Mouse (Mus musculus): ENCODE measurements around the gene Cdk2ap2. TPM values are rescaled to one million over a fixed set of nuclear protein-coding genes. Genes with fewer than 3 reads are reported as not detected.

Cdk2ap2 gene
- total RNA-seq, 1 experiment from 2014 or later = 22.3 TPM

DNA sequence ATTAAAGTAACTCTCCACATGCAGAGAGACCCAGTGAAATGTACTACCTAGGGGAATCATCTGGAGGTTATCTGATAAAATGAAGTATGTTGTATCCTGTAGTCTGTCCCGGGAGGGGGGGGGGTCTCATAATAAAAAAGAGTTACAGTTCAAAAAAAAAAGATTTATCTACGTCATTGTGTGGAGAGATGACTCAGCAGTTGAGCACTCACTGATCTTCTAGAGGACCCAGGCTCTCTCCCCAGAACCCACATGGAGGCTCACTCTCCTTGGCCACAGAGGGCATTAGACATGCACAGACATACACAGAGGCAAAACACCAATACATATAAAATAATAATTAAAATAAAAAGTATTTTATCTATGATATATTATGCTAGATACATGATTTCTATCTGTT lies 5.6 kb upstream of the Cdk2ap2 start:
- ATAC-seq (replicated peaks; ENCODE audit: low read depth, poor library complexity, severe bottlenecking) = no peak

DNA sequence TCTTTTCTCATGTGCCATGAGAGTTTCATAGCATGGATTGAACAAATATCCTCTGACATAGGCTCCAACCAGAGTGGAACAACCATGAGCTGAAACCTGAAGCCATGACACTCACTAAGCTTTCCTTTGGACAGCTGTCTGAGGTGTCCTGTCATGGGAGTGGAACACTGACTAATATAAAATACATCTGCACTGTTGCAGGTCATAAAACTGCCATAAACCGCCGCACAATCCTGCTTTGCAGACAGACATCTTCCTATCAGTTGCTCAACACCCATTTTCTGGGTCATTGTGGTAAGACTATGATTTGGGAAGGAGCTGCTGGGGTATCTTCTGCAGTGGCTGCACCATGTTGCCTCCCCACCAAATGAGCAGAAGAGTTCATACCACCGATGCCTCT lies 4.2 kb upstream of the Cdk2ap2 start:
- no peak for ATAC-seq (replicated peaks; ENCODE audit: low read depth, poor library complexity, severe bottlenecking)

DNA sequence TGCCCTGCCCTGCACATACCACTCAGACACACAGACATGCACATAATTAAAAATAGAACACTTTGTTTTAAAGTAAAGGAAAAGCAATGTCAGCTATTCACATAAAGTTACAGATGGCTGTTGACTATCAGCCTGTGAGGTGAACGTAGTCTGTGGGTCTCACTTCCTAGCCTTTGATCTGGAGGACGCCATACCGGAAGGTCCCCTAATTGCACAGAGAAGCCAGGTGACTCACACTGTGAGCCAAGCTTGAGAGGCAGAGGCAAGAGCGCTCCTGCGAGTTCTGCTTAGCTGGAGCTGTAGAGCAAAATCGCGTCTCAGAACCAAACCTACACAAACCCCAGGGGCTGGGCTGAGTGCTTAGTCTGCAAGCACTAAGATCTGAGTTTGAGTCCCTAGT lies 3.2 kb upstream of the Cdk2ap2 start:
- no peak for ATAC-seq (replicated peaks; ENCODE audit: low read depth, poor library complexity, severe bottlenecking)

DNA sequence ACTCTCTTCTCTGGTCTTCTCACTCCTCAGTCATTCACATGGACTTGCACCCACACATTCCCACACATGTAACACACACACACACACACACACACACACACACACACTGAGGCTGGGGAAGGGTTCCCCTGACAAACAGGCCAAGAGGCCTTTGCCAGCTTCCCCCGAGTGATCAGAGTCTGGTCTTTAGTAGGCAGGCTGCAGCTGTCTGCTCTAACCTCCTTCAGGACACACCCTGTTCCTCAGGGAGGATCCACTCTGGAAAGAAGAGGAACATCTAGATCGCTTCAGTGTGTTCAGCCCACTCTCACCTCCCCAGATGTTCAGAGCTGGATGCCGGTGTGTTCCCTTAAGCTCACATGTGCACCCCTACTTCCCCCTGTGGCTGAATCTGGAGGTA lies 2.6 kb upstream of the Cdk2ap2 start:
- no peak for ATAC-seq (replicated peaks; ENCODE audit: low read depth, poor library complexity, severe bottlenecking)

DNA sequence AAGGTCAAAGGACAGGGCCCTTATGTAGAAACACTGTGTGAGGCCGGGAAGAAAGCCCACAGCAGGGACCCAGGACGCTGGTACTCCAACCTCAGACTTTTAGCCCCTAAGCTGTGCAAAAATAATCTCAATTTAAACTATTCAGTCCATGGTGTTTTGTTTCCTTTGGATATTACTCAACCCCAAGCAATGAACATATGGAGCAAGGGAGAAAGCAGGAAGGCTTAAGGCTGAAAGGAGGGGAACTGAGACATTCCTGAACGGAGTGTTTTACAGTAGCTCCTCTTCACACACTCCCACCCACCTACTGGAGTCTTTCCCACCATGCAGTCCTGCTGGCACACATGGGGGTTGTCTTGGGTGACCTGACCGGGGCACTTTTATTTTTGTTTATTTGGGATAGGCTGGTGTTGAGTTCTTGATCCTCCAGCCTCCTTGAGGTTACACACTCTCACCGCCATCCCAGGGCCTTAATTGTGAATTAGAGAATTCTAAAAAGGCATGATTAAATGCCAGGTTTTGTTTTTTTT lies 2.1 kb upstream of the Cdk2ap2 start:
- ATAC-seq (replicated peaks; ENCODE audit: low read depth, poor library complexity, severe bottlenecking) = no peak

DNA sequence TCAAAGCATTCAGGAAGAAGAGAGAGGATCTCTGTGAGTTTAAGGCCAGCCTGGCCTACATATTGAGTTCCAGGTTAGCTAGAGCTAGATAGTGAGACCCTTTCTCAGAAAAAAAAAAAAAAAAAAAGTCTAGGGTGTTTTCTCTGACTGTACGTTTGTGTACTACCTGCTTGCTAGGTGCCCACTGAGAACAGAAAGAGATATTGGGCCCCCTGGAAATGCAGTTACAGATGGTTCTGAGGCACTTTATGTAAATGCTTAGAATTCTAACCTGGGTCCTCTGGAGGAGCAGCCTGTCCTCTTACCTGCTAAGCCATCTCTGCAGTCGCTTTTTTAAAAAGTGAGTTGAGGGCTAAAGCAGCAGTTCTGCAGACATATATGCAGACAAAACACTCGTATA lies 1.2 kb upstream of the Cdk2ap2 start:
- no peak for ATAC-seq (replicated peaks; ENCODE audit: low read depth, poor library complexity, severe bottlenecking)

DNA sequence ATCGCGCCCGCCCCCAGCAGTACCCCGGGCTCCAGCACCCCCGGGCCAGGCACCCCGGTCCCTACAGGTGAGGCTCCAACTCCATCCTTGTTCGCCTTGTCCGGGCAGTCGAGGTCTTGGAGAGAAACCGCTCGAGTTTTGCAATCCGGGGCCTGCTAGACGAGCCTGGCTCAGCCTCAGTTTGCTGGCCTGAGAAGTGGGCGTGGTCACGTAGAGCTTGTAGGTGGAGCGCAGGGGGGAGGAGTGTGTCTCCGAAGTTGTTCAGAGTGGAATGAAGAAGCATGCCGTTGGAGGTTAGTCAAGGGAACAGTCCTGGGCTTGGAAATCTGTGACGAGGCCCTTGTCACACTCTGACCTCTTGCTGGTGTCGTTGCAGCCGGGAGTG lies 451 bp downstream of the Cdk2ap2 start:
- ATAC-seq (replicated peaks; ENCODE audit: low read depth, poor library complexity, severe bottlenecking) = peak; percentile 20

DNA sequence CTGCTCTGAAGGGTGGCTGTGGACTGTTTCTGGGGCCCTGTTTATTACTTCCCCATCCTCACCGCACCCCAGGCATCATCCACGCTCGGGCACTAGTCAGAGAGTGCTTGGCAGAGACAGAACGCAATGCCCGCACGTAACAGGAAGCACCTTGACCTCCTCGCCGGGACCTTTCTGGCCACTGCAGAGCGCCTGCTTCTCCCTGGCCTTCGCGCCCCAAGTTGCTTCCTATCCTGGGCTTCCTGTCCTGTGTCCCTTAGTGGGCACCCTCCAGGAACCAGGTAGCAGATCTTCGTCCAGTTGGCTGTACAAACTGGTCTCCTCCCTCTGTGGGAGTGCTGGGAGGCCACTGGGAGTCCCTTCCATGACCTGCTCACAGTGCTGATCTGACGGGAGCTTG lies 1.4 kb downstream of the Cdk2ap2 start:
- ATAC-seq (replicated peaks; ENCODE audit: low read depth, poor library complexity, severe bottlenecking) = no peak

DNA sequence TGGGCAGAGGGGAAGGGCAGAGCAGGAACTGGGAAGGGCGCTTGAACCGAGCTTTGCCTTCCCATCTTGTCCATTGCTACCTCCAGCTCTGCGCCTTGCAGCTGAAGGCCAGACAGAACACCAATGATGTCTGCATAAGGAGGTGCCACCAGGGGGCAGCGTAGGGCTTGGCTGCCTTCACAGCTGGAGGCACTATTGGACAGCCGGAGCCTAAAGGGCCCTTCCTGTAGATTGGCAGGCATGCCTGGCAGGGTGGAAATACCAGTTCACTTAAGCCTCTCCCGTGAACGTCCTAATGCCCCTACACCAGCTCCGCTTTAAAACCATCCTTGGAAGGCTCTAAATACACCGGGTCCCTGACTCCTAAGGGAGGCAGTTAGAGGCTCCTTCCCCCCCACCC lies 2.1 kb downstream of the Cdk2ap2 start:
- peak; percentile 56 for ATAC-seq (replicated peaks; ENCODE audit: low read depth, poor library complexity, severe bottlenecking)

DNA sequence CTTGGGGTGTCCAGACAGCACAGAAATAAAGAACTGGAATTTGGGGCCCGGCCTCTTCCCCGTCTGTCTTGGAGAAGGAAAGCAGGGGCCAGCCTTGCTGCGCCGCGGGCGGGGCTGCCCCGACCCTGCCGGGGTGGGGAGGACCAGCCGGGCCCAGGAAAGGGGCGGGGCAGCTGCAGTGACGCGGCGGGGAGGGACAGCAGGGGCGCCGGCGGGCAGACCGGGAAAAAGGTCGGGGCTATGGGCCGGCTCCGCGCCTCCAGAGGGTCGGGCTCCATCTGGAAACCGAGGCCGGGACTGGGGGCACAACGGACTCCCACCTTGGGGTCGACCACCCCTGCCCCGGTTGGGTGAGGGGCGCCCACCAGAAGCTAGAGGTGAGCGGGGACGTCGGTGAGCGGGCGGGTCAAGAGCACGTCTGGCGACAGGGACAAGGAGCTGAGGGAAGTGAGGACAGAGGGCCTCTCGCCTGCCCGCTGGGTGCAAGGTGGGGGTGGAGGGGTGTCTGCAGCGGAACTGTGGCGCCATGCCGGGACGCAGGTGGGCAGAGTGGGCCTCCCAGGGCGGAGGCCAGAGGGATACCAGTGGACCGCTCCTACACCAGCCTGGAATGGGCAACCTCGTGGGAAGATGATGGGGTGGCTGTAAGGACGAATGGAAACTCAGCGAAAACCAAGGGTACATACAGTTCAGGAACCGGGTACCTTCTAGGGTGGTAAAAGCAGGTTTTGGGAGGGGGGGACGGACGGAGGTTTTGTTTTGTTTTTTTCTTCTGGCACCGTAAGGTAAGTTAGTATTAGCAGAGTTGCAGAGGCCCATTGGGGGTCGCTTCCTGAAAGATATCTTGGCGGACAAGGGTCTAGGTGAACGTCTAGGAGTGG lies 3.1 kb downstream of the Cdk2ap2 start, which contains the start of gene Pitpnm1:
Pitpnm1 (plus strand) TSS at position 162 of the 881 bp plus-strand sequence.
- no peak for ATAC-seq (replicated peaks; ENCODE audit: low read depth, poor library complexity, severe bottlenecking)

DNA sequence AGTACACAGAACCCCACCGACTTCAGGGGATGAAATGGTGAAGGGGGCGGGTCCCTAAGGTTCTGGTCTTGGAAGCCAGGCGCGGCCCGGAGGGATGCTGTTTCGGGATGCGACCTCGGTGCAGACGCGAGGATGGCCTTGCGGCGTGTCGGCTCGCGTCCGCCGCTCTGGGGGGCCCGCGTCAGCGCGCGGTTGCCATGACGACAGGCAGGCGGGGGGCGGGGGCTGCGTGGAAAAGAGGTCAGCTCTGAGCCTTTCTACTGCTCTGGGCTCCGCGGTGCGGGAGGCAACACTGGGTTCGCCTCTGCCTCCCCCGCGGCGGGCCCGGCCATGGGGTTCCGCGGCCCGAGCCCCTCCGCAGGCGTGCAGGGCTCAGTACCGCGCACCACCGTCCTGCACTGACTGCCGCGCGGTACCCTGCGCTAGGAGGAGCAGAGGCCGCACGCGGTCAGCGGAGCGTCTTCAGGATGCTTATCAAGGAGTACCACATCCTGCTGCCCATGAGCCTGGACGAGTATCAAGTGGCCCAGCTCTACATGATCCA lies 3.8 kb downstream of the Cdk2ap2 start:
- ATAC-seq (replicated peaks; ENCODE audit: low read depth, poor library complexity, severe bottlenecking) = no peak

DNA sequence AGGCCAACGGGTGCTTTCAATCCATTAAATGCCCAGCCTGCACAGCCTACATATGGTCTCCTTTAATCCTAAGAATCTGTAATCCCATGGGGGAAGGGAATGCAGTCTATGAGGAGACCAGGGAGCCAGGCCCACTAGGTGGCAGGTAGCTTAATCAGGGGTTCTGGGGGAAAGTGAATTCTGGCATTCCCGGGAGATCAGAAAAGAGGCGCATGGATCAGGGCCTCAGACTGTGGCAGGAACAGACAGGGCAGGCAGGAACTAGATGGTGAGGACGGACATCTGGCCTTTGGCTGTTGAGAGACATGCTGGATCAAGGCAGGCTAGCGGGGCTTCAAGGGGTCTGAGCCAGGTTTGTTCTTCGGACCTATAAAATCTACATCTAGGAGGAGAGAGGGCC lies 4.5 kb downstream of the Cdk2ap2 start:
- no peak for ATAC-seq (replicated peaks; ENCODE audit: low read depth, poor library complexity, severe bottlenecking)

DNA sequence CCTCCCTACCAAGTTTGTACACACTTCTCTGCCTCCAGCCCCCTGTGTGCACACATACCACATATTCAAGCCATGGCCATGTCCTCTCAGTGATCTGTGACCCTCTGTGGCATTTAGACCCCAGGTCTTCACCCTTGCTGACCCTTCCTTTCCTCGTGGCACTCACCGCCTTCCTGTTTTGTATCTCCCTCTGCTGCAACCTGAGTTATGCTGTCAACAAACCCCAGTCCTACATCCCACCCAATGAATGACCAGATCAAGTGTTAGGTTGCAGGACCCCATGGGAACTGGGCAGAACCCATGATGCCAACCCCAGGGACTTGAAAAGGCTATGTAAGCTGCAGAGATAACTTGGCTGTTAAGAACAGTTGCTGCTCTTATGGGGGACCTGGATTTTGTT lies 5.1 kb downstream of the Cdk2ap2 start:
- no peak for ATAC-seq (replicated peaks; ENCODE audit: low read depth, poor library complexity, severe bottlenecking)

DNA sequence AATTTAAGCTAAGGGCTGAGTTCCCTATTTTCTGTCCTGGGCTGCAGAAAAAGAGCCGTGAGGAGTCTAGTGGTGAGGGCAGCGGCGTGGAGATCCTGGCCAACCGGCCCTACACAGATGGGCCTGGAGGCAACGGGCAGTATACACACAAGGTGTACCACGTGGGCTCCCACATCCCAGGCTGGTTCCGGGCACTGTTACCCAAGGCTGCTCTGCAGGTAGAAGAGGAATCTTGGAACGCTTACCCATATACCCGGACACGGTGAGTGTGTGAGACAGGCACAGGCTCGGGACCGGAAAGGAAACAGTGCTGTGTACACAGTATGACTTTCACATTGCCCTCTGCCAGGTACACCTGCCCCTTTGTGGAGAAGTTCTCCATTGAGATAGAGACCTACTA lies 5.6 kb downstream of the Cdk2ap2 start:
- no peak for ATAC-seq (replicated peaks; ENCODE audit: low read depth, poor library complexity, severe bottlenecking)

DNA sequence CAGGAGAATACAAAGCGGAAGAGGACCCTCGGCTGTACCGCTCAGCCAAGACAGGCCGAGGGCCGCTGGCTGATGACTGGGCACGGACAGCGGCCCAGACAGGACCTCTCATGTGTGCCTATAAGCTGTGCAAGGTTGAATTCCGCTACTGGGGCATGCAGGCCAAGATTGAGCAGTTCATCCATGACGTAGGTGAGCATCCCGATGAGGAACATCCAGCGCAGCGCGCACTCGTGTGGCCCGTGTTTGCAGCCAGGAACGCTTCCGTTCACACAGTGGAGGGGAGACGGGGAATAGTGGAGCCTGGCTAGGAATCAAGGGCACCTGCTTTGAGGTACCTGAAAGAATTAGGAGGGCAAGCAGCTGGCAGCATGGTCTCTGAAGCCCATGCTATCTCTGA lies 6.3 kb downstream of the Cdk2ap2 start:
- no peak for ATAC-seq (replicated peaks; ENCODE audit: low read depth, poor library complexity, severe bottlenecking)

DNA sequence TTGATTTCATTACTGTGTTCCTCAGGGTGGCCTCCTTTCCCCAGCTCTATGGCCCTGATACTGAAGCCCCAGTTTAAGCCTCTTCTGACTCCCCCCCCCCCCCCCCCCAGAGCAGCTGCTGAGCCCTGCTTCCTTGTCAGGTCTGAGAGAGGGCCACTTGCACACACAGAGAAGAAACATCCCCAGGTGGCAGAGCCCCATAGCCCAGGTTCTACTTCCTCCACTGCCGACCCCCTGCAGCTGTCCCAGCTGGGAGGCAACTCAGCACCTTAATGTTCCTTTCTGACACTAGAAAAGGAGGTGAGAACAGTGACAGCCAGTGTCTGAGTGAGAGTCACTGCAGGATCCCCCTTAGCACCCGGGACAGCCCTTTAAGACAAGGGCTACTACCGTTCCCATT lies 6.8 kb downstream of the Cdk2ap2 start:
- ATAC-seq (replicated peaks; ENCODE audit: low read depth, poor library complexity, severe bottlenecking) = no peak

DNA sequence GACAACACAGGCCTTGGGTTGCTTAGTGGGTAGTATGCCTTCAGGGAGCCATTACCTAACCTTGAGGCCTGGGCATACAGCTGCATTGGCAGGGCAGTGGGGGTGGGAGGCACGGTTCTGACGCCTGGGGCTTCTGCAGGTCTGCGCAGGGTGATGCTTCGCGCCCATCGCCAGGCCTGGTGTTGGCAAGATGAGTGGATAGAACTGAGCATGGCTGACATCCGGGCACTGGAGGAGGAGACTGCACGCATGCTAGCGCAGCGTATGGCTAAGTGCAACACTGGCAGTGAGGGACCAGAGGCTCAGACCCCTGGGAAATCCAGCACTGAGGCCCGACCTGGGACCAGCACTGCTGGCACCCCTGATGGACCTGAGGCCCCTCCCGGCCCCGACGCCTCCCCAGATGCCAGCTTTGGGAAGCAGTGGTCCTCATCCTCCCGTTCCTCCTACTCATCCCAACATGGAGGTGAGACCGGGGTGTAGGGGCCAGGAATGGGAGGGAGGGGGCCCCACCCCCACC lies 7.8 kb downstream of the Cdk2ap2 start:
- ATAC-seq (replicated peaks; ENCODE audit: low read depth, poor library complexity, severe bottlenecking) = no peak

DNA sequence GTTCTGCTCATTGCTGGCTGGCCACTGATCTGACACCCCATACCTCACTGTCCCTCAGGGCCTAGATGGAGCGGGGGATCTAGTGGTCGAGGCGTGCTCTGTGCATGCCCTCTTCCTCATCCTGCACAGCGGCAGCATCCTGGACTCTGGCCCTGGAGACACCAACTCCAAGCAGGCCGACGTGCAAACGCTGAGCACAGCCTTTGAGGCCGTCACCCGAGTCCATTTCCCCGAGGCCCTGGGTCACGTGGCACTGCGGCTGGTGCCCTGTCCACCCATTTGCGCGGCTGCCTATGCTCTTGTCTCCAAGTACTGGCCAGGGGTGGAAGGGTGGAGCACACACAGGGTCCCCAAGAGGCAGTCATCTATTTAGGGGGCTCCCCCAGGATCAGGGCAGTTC lies 9.7 kb downstream of the Cdk2ap2 start:
- ATAC-seq (replicated peaks; ENCODE audit: low read depth, poor library complexity, severe bottlenecking) = no peak

DNA sequence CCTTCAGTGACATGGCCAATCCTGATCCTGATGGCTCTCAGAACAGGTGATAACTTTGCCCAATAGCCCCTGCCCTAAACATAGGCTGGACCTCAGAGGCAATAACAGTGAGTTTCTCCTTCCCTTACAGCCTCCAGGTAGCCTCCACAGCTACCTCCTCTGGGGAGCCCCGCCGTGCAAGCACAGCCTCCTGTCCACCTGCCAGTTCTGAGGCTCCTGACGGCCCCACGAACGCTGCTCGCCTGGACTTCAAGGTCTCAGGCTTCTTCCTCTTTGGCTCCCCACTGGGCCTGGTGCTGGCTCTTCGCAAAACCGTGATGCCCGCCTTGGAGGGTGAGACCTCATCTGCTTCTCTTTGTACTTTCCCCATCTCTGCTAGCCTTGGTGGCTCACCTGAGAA lies 11.6 kb downstream of the Cdk2ap2 start:
- ATAC-seq (replicated peaks; ENCODE audit: low read depth, poor library complexity, severe bottlenecking) = no peak

DNA sequence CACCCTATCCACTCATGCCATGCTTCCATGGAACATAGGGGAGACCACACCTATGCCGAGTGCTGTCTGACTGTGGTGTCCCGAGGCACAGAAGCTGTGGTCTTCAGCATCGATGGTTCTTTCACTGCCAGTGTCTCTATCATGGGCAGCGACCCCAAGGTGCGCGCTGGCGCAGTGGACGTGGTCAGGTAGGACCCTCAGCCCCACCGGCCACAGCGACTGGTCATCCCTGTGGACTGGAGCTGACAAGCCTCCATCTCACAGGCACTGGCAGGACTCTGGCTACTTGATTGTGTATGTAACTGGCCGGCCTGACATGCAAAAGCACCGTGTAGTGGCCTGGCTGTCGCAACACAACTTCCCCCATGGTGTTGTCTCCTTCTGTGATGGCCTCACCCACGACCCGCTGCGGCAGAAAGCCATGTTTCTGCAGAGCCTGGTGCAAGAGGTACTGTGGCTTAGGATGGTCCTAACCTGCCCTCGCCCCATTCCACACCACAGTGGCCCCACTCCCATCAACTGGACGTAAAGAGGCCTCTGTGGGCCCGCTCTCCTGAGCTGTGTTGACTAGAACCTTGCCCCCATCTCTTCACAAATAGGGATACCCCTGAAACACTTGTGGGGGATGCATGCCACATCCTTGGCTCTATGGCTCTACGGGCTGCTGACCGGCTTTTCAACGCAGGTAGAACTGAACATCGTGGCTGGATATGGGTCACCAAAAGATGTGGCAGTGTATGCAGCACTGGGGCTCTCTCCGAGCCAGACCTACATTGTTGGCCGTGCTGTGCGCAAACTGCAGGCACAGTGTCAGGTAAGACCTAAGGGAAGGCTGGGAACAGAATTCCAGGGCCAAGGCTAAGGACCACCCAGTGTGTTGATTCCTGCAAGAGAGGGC lies 15.3 kb downstream of the Cdk2ap2 start:
- ATAC-seq (replicated peaks; ENCODE audit: low read depth, poor library complexity, severe bottlenecking) = no peak

Measured in common myeloid progenitor, adult 5-6 weeks (primary cell).